Mouse (Mus musculus): ENCODE data around the gene Ern2.

The Ern2 gene

GRCm38 (mm10) chr7:122158915-122159902 lies 26.8 kb downstream of the Ern2 start, which contains the start of gene Plk1:
TSS of gene Plk1 (plus strand) at chr7:122159439.
- no peak for DNase-seq (ENCODE audit: low spot score)

- no peak for DNase-seq (ENCODE audit: low spot score)
Measured at GRCm38 (mm10) chr7:122158488-122158887, 27.5 kb downstream of the Ern2 start.

- DNase-seq (ENCODE audit: low spot score), result no peak
Measured at GRCm38 (mm10) chr7:122152473-122152872, 33.5 kb downstream of the Ern2 start.

- DNase-seq (ENCODE audit: low spot score), result no peak
Measured at GRCm38 (mm10) chr7:122140991-122141390, 45.0 kb downstream of the Ern2 start.

- DNase-seq (ENCODE audit: low spot score), result no peak
Measured at GRCm38 (mm10) chr7:122138190-122138589, 47.8 kb downstream of the Ern2 start.

- DNase-seq (ENCODE audit: low spot score), result no peak
Measured at GRCm38 (mm10) chr7:122137071-122137470, 48.9 kb downstream of the Ern2 start.

GRCm38 (mm10) chr7:122135070-122135469 lies 50.9 kb downstream of the Ern2 start:
- no peak for DNase-seq (ENCODE audit: low spot score)

GRCm38 (mm10) chr7:122133338-122133625 lies 52.7 kb downstream of the Ern2 start:
- DNase-seq (ENCODE audit: low spot score), result no peak

- DNase-seq (ENCODE audit: low spot score), result peak; percentile 92
Measured at GRCm38 (mm10) chr7:122132497-122133337, 53.3 kb downstream of the Ern2 start, which contains the start of the genes Palb2 and Dctn5. TSS of gene Palb2 (minus strand) at chr7:122132985. TSS of gene Dctn5 (plus strand) at chr7:122133041.

GRCm38 (mm10) chr7:122131834-122132233 lies 54.2 kb downstream of the Ern2 start:
- no peak for DNase-seq (ENCODE audit: low spot score)

GRCm38 (mm10) chr7:122126946-122127345 lies 59.1 kb downstream of the Ern2 start:
- no peak for DNase-seq (ENCODE audit: low spot score)

GRCm38 (mm10) chr7:122125636-122126035 lies 60.4 kb downstream of the Ern2 start:
- no peak for DNase-seq (ENCODE audit: low spot score)

- DNase-seq (ENCODE audit: low spot score), result no peak
Measured at GRCm38 (mm10) chr7:122123518-122123917, 62.5 kb downstream of the Ern2 start.

Data from urinary bladder, postnatal 10 days (tissue).